Mouse (Mus musculus) MEL (cell line): ENCODE measurements around the gene Stap2. TPM values are rescaled to one million over a fixed set of nuclear protein-coding genes. Genes with fewer than 3 reads are reported as not detected.

Source experiments
- DNase-seq: peaks from one replicate; pipeline ENCODE4 v3.0.0; 2011; ENCODE audit warnings: low read depth, low spot score
- H3K27ac ChIP-seq: 2 replicates; pipeline ENCODE4 v1.5.1; 2012; ENCODE audit warnings: low read depth, mild to moderate bottlenecking, control low read depth, low read length, moderate library complexity; ENCODE audit not compliant: control insufficient read depth
- H3K27me3 ChIP-seq, 2 experiments: fragments of 150-350 bp in 1 of 2; sonication (generic) in 1 of 2; 2 replicates each; pipeline ENCODE4 v1.6.1; 2012; ENCODE audit warnings: low read length in 2 of 2, mild to moderate bottlenecking in 2 of 2, improper control_type of control experiment in 1 of 2, moderate library complexity in 1 of 2; ENCODE audit not compliant: insufficient read depth in 2 of 2, control insufficient read depth in 1 of 2
- H3K36me3 ChIP-seq, 2 experiments: 2 replicates each; pipeline ENCODE4 v1.6.1; 2012 to 2014; ENCODE audit warnings: low read length in 2 of 2, improper control_type of control experiment in 1 of 2, inconsistent platforms in 1 of 2, mild to moderate bottlenecking in 1 of 2; ENCODE audit not compliant: insufficient read depth in 2 of 2, control insufficient read depth in 1 of 2
- H3K4me1 ChIP-seq, 2 experiments: fragments of 150-350 bp in 1 of 2; sonication (generic) in 1 of 2; 2 replicates each; pipeline ENCODE4 v1.6.1; 2012; ENCODE audit warnings: low read length in 2 of 2, improper control_type of control experiment in 1 of 2, mild to moderate bottlenecking in 1 of 2; ENCODE audit not compliant: insufficient read depth in 2 of 2, control insufficient read depth in 1 of 2
- H3K4me3 ChIP-seq, 2 experiments: fragments of 150-350 bp in 1 of 2; sonication (generic) in 1 of 2; 2 replicates each; pipeline ENCODE4 v1.5.1; 2012; ENCODE audit warnings: low read depth in 2 of 2, low read length in 2 of 2, mild to moderate bottlenecking in 2 of 2, moderate library complexity in 2 of 2, control low read depth in 1 of 2, improper control_type of control experiment in 1 of 2; ENCODE audit not compliant: control insufficient read depth in 1 of 2, insufficient read depth in 1 of 2
- H3K79me2 ChIP-seq: 2 replicates; pipeline ENCODE4 v1.6.1; 2012; ENCODE audit warnings: mild to moderate bottlenecking, low read length, moderate library complexity; ENCODE audit not compliant: control insufficient read depth, poor library complexity, insufficient read depth
- H3K9ac ChIP-seq: 2 replicates; pipeline ENCODE4 v1.6.1; 2012; ENCODE audit warnings: low read depth, mild to moderate bottlenecking, control low read depth, low read length, moderate library complexity; ENCODE audit not compliant: control insufficient read depth, poor library complexity, severe bottlenecking
- H3K9me3 ChIP-seq: fragments of 150-350 bp; sonication (generic); replicated peaks from 2 replicates; pipeline ENCODE4 v1.6.1; 2012; ENCODE audit warnings: mild to moderate bottlenecking, low read length, improper control_type of control experiment, moderate library complexity; ENCODE audit not compliant: insufficient read depth
- CHD2 ChIP-seq: IDR thresholded peaks from 2 replicates; pipeline ENCODE4 v1.6.1; 2011; ENCODE audit warnings: low read length, improper control_type of control experiment
- ELF1 ChIP-seq: IDR thresholded peaks from 2 replicates; pipeline ENCODE4 v1.6.1; 2014; ENCODE audit warnings: low read depth, mild to moderate bottlenecking, inconsistent platforms, low read length, improper control_type of control experiment, moderate library complexity
- EP300 ChIP-seq, 2 experiments: IDR thresholded peaks; 2 replicates each; pipeline ENCODE4 v1.6.1; 2011; ENCODE audit warnings: improper control_type of control experiment in 2 of 2, low read length in 2 of 2, low read depth in 1 of 2, mild to moderate bottlenecking in 1 of 2
- GABPA ChIP-seq: IDR thresholded peaks from 2 replicates; pipeline ENCODE4 v1.6.1; 2012; ENCODE audit warnings: low read depth, mild to moderate bottlenecking, inconsistent platforms, low read length, improper control_type of control experiment, moderate library complexity
- JUND ChIP-seq: IDR thresholded peaks from 2 replicates; pipeline ENCODE4 v1.6.1; 2011; ENCODE audit warnings: low read depth, mild to moderate bottlenecking, improper control_type of control experiment, low read length
- MYC ChIP-seq: IDR thresholded peaks from 2 replicates; pipeline ENCODE4 v1.6.1; 2011; ENCODE audit warnings: low read depth, mild to moderate bottlenecking, low read length, improper control_type of control experiment, moderate library complexity
- NRF1 ChIP-seq: IDR thresholded peaks from 2 replicates; pipeline ENCODE4 v1.6.1; 2014; ENCODE audit warnings: low read depth, mild to moderate bottlenecking, inconsistent platforms, low read length, improper control_type of control experiment, moderate library complexity; ENCODE audit not compliant: poor library complexity, insufficient read depth, severe bottlenecking
- POLR2A ChIP-seq, 2 experiments: IDR thresholded peaks; 2 replicates each; pipeline ENCODE4 v1.6.1; 2011 to 2012; ENCODE audit warnings: low read length in 2 of 2, mild to moderate bottlenecking in 2 of 2, control low read depth in 1 of 2, improper control_type of control experiment in 1 of 2, low read depth in 1 of 2, moderate library complexity in 1 of 2; ENCODE audit not compliant: control insufficient read depth in 1 of 2, insufficient read depth in 1 of 2, poor library complexity in 1 of 2
- POLR2AphosphoS2 ChIP-seq: IDR thresholded peaks from 2 replicates; pipeline ENCODE4 v1.6.1; 2011; ENCODE audit warnings: low read length, improper control_type of control experiment
- POLR2AphosphoS5 ChIP-seq: IDR thresholded peaks from 2 replicates; pipeline ENCODE4 v1.6.1; 2012; ENCODE audit warnings: low read depth, borderline replicate concordance, mild to moderate bottlenecking, inconsistent platforms, low read length, moderate library complexity, mixed read lengths
- RCOR1 ChIP-seq: IDR thresholded peaks from 2 replicates; pipeline ENCODE4 v1.6.1; 2012; ENCODE audit warnings: low read depth, mild to moderate bottlenecking, inconsistent platforms, low read length, improper control_type of control experiment
- SIN3A ChIP-seq: IDR thresholded peaks from 2 replicates; pipeline ENCODE4 v1.6.1; 2012; ENCODE audit warnings: low read length, improper control_type of control experiment, inconsistent platforms
- ZC3H11A ChIP-seq: IDR thresholded peaks from 2 replicates; pipeline ENCODE4 v1.6.1; 2012; ENCODE audit warnings: low read depth, mild to moderate bottlenecking, inconsistent platforms, low read length, improper control_type of control experiment
- ZMIZ1 ChIP-seq: IDR thresholded peaks from 2 replicates; pipeline ENCODE4 v1.6.1; 2012; ENCODE audit warnings: low read depth, mild to moderate bottlenecking, inconsistent platforms, low read length, improper control_type of control experiment, moderate library complexity
- polyA plus RNA-seq, 2 experiments: library from polyadenylated mRNA; stranded (reverse) in 1 of 2; unstranded in 1 of 2; fragments of >175 nt in 1 of 2; fragments of >200 nt in 1 of 2; gene quantifications; 2 replicates each; pipeline versions ENCODE4 v1.2.1 to v1.2.4; 2012; ENCODE audit warnings: low replicate concordance in 2 of 2, low read depth in 1 of 2; ENCODE audit not compliant: insufficient read length in 2 of 2, insufficient read depth in 1 of 2, missing spikeins in 1 of 2
- total RNA-seq: library from RNA; depleted of rRNA; stranded (reverse); fragments of 300-350 nt; gene quantifications from 2 replicates; pipeline ENCODE4 v1.2.3, GENCODE M21; 2012

The Stap2 gene
- total and polyA plus RNA-seq, 3 experiments: 0.08 TPM; not detected in 1

- no peak overlapping the region for H3K27ac ChIP-seq
- H3K27me3 ChIP-seq: peaks cover 0 to 2% of the 10 kb centered on the region in 2 experiments
- TF ChIP-seq POLR2AphosphoS5: no peak
- no peak for TF ChIP-seq POLR2A (IDR thresholded peaks at IDR 0.05; ENCODE audit: control insufficient read depth in 1 of 2, insufficient read depth in 1 of 2, low read depth in 1 of 2, low read length in 2 of 2, poor library complexity in 1 of 2)
- no peak for TF ChIP-seq ZC3H11A
- TF ChIP-seq RCOR1: no peak
- TF ChIP-seq, all 39 proteins: peak for 0
- DNase-seq: no peak
- Histone ChIP-seq H3K4me3 (no peak overlapping the region), H3K9ac (no peak overlapping the region), H3K4me1 (peaks cover 4 to 6% of the 10 kb centered on the region in 2 experiments; a peak in 3 of 4 replicates), H3K9me3 (no peaks in the 10 kb centered on the region), H3K79me2 (no peaks in the 10 kb centered on the region; the same call in 1 of the 2 replicates), H3K36me3 (no peaks in the 10 kb centered on the region; a peak in 1 of 4 replicates)
Measured at GRCm38 (mm10) chr17:55954229-55954628, 51.2 kb downstream of the Stap2 start.

- no peak overlapping the region for H3K9ac ChIP-seq
- no peaks in the 10 kb centered on the region for H3K79me2 ChIP-seq
- no peak for TF ChIP-seq POLR2AphosphoS5
- TF ChIP-seq ZMIZ1: no peak
- TF ChIP-seq NRF1: no peak
- no peak for TF ChIP-seq MYC
- TF ChIP-seq GABPA: no peak
- TF ChIP-seq JUND: no peak
- no peak for TF ChIP-seq ELF1
- TF ChIP-seq POLR2A (IDR thresholded peaks at IDR 0.05; ENCODE audit: control insufficient read depth in 1 of 2, insufficient read depth in 1 of 2, low read depth in 1 of 2, low read length in 2 of 2, poor library complexity in 1 of 2): no peak
- no peak for TF ChIP-seq CHD2
- no peak for TF ChIP-seq POLR2AphosphoS2
- TF ChIP-seq EP300 (IDR thresholded peaks at IDR 0.05; ENCODE audit: low read depth in 1 of 2, low read length in 2 of 2): no peak
- peaks cover 4 to 6% of the 10 kb centered on the region in 2 experiments; a peak in 3 of 4 replicates for H3K4me1 ChIP-seq
- no peak overlapping the region for H3K27ac ChIP-seq
- no peak overlapping the region for H3K4me3 ChIP-seq
- DNase-seq: no peak
- H3K36me3 ChIP-seq: no peaks in the 10 kb centered on the region; a peak in 1 of 4 replicates
- H3K9me3 ChIP-seq: no peaks in the 10 kb centered on the region
- peaks cover 0 to 2% of the 10 kb centered on the region in 2 experiments for H3K27me3 ChIP-seq
Measured at GRCm38 (mm10) chr17:55953751-55954150, 51.6 kb downstream of the Stap2 start.

GRCm38 (mm10) chr17:55952447-55953027, 52.8 kb downstream of the Stap2 start, which contains the start of gene Ebi3:
TSS of gene Ebi3 (plus strand) at chr17:55952640.
- TF ChIP-seq SIN3A (no peak), POLR2AphosphoS5 (no peak), ZC3H11A (no peak)
- TF ChIP-seq, all 39 proteins: peak for 0
- Histone ChIP-seq H3K9ac (no peak within 1 kb of the TSS), H3K27me3 (peaks cover 0 to 2% of the 10 kb centered on the region in 2 experiments), H3K27ac (no peak within 1 kb of the TSS), H3K4me3 (no peak within 1 kb of the TSS), H3K79me2 (no peaks in the 10 kb centered on the region), H3K4me1 (peaks cover 0 to 3% of the 10 kb centered on the region in 2 experiments; a peak in 2 of 4 replicates), H3K36me3 (no peaks in the 10 kb centered on the region), H3K9me3 (no peaks in the 10 kb centered on the region)
- no peak for DNase-seq
